Mouse (Mus musculus): ENCODE data around the gene Cpa2. TPM values are rescaled to one million over a fixed set of nuclear protein-coding genes. Genes with fewer than 3 reads are reported as not detected.

Cpa2 gene
- polyA plus RNA-seq (2012; rRNA removed), result 0.60 and 0.63 TPM in 2 replicates
- polyA plus RNA-seq (2014; fragmentation: Nextera tagmentation; extraction: Ambion mirVana), result 0.56 and 2.1 TPM in 2 replicates

DNA sequence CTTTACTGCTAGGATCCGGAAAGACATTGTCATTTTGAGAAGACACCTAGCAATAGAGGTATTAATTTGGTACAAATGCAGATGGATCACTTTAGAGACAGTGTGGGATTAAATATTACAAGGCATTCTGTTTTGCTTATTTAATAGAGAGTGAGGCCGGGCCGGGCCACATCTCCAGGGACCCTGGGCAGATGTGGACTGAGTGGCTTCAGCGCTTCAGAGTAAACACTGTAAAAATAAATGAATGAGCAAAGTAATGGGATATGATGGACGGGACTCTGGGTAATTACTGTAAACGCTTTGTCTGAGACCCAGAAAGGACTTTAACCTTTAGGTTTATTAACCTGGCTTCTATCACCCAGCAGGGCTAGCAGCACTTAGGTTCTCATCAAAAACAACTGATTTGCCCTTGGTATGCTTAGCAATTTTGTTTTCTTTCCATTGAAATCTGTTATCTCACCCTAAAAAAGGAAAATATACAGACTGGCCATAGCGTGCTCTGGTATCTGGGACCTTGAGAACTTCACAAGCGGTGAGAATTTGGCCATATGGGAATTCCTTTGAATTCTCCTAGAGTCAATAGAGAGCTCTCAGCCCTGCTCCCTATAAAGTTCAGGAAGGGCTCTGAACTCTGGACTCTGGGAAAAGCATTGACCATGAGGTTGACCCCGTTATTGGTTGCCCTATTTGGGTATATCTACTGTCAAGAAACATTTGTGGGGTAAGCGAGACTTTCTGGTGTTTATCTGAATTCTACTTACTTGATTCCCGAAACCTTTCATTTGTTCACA is at the start of gene Cpa2:
Gene Cpa2, plus strand, starts transcription at position 574 of the 791 bp plus-strand sequence.
- no peak within 1 kb of the TSS for H3K9ac ChIP-seq (replicated peaks)
- TF ChIP-seq CTCF (IDR thresholded peaks at IDR 0.05; ENCODE audit: low read depth) (no peak), EP300 (IDR thresholded peaks at IDR 0.05; ENCODE audit: low read depth) (no peak)
- H3K27ac ChIP-seq, result no peak within 1 kb of the TSS
- no peaks in the 10 kb centered on the region for H3K9me3 ChIP-seq (ENCODE audit: control insufficient read depth, low read length)
- no peak for DNase-seq (ENCODE audit: low read depth in 3 of 3, low spot score in 3 of 3)
- no peak within 1 kb of the TSS for H3K4me3 ChIP-seq (ENCODE audit: insufficient read depth in 1 of 2, low read depth in 2 of 2, low read length in 2 of 2)
- 63% methylated on average over 11 of the region's 11 CpGs for WGBS (ENCODE audit: insufficient replicate concordance)
- no peak within 1 kb of the TSS for H3K4me2 ChIP-seq (ENCODE audit: low read depth)
- no peaks in the 10 kb centered on the region for H3K36me3 ChIP-seq (replicated peaks; ENCODE audit: control insufficient read depth, insufficient read depth, low read depth)
- H3K27me3 ChIP-seq (ENCODE audit: control insufficient read depth, insufficient read depth, low read length), result peaks cover 11% of the 10 kb centered on the region
- ATAC-seq (ENCODE audit: insufficient read depth), result no peak
- H3K4me1 ChIP-seq (replicated peaks; ENCODE audit: control insufficient read depth in 2 of 2, insufficient read depth in 2 of 2, low read length in 1 of 2), result peaks cover 0 to 4% of the 10 kb centered on the region in 2 experiments; a peak in 2 of 4 replicates

- peaks cover 3% of the 10 kb centered on the region in 2 experiments; a peak in 3 of 4 replicates for H3K4me1 ChIP-seq (replicated peaks; ENCODE audit: control insufficient read depth in 2 of 2, insufficient read depth in 2 of 2, low read length in 1 of 2)
- DNase-seq (ENCODE audit: low read depth in 3 of 3, low spot score in 3 of 3), result no peak
Measured at GRCm38 (mm10) chr6:30499049-30499448, 42.3 kb upstream of the Cpa2 start.

GRCm38 (mm10) chr6:30508824-30509223 is 32.6 kb upstream of the Cpa2 start:
- H3K27me3 ChIP-seq (ENCODE audit: control insufficient read depth, insufficient read depth, low read length), result no peaks in the 10 kb centered on the region
- no peaks in the 10 kb centered on the region for H3K9me3 ChIP-seq (ENCODE audit: control insufficient read depth, low read length)
- peak overlapping the region; percentile 71 for H3K4me2 ChIP-seq (ENCODE audit: low read depth)
- H3K4me3 ChIP-seq (ENCODE audit: insufficient read depth in 1 of 2, low read depth in 2 of 2, low read length in 2 of 2), result peak overlapping the region; percentile 80 to 97
- WGBS (ENCODE audit: insufficient replicate concordance), result 5% methylated on average over 2 of the region's 2 CpGs
- ATAC-seq (ENCODE audit: insufficient read depth) (no peak), DNase-seq (ENCODE audit: low read depth in 3 of 3, low spot score in 3 of 3) (no peak)
- H3K27ac ChIP-seq, result peak overlapping the region; percentile 80
- peaks cover 30% of the 10 kb centered on the region for H3K36me3 ChIP-seq (replicated peaks; ENCODE audit: control insufficient read depth, insufficient read depth, low read depth)
- H3K4me1 ChIP-seq (replicated peaks; ENCODE audit: control insufficient read depth in 2 of 2, insufficient read depth in 2 of 2, low read length in 1 of 2), result peaks cover 10 to 12% of the 10 kb centered on the region in 2 experiments
- TF ChIP-seq CTCF (IDR thresholded peaks at IDR 0.05; ENCODE audit: low read depth) (no peak), EP300 (IDR thresholded peaks at IDR 0.05; ENCODE audit: low read depth) (no peak)
- peak overlapping the region; percentile 92 for H3K9ac ChIP-seq (replicated peaks)

More at GRCm38 (mm10) chr6:30499049-30499448, 42.3 kb upstream of the Cpa2 start:
- Histone ChIP-seq H3K4me2 (ENCODE audit: low read depth) (no peak overlapping the region), H3K27me3 (ENCODE audit: control insufficient read depth, insufficient read depth, low read length) (no peaks in the 10 kb centered on the region), H3K9me3 (ENCODE audit: control insufficient read depth, low read length) (no peaks in the 10 kb centered on the region), H3K4me3 (ENCODE audit: insufficient read depth in 1 of 2, low read depth in 2 of 2, low read length in 2 of 2) (no peak overlapping the region), H3K9ac (replicated peaks) (no peak overlapping the region), H3K27ac (no peak overlapping the region), H3K36me3 (replicated peaks; ENCODE audit: control insufficient read depth, insufficient read depth, low read depth) (peaks cover 67% of the 10 kb centered on the region)
- TF ChIP-seq EP300 (IDR thresholded peaks at IDR 0.05; ENCODE audit: low read depth) (no peak), CTCF (IDR thresholded peaks at IDR 0.05; ENCODE audit: low read depth) (no peak)
- no peak for ATAC-seq (ENCODE audit: insufficient read depth)
- WGBS (ENCODE audit: insufficient replicate concordance), result 36% methylated on average over 3 of the region's 3 CpGs

GRCm38 (mm10) chr6:30509265-30510239 is 31.8 kb upstream of the Cpa2 start, which contains the start of the genes Tmem209 and Ssmem1:
Tmem209 (minus strand) TSS chr6:30509783.
Ssmem1 (plus strand) TSS chr6:30509849.
- peaks cover 10 to 12% of the 10 kb centered on the region in 2 experiments for H3K4me1 ChIP-seq (replicated peaks; ENCODE audit: control insufficient read depth in 2 of 2, insufficient read depth in 2 of 2, low read length in 1 of 2)
- H3K9ac ChIP-seq (replicated peaks), result peak within 1 kb of the TSS; percentile 92
- ATAC-seq (ENCODE audit: insufficient read depth), result peak; percentile 98
- peak within 1 kb of the TSS; percentile 71 for H3K4me2 ChIP-seq (ENCODE audit: low read depth)
- peak within 1 kb of the TSS; percentile 80 for H3K27ac ChIP-seq
- peaks cover 26% of the 10 kb centered on the region for H3K36me3 ChIP-seq (replicated peaks; ENCODE audit: control insufficient read depth, insufficient read depth, low read depth)
- TF ChIP-seq EP300 (IDR thresholded peaks at IDR 0.05; ENCODE audit: low read depth), result peak; percentile 66
- no peak for TF ChIP-seq CTCF (IDR thresholded peaks at IDR 0.05; ENCODE audit: low read depth)
- WGBS (ENCODE audit: insufficient replicate concordance), result under 1% methylated on average over 37 of the region's 37 CpGs
- no peaks in the 10 kb centered on the region for H3K9me3 ChIP-seq (ENCODE audit: control insufficient read depth, low read length)
- no peaks in the 10 kb centered on the region for H3K27me3 ChIP-seq (ENCODE audit: control insufficient read depth, insufficient read depth, low read length)
- peak; percentile 97 for DNase-seq (ENCODE audit: low read depth in 3 of 3, low spot score in 3 of 3)
- peak within 1 kb of the TSS; percentile 80 to 97 for H3K4me3 ChIP-seq (ENCODE audit: insufficient read depth in 1 of 2, low read depth in 2 of 2, low read length in 2 of 2)

All from liver, embryonic 14.5 days (tissue).